Mouse (Mus musculus) kidney, postnatal 0 days (tissue): Measurements from ENCODE around the gene Samsn1. TPM values are rescaled to one million over a fixed set of nuclear protein-coding genes. Genes with fewer than 3 reads are reported as not detected.

Experiments used
- ATAC-seq: fragments of 200-750 bp; cut with Nextera tagmentation; replicated peaks from 2 replicates; pipeline ENCODE4 v1.8.0; 2017; ENCODE audit warnings: low read depth, moderate number of reproducible peaks, moderate TSS enrichment, moderate library complexity; ENCODE audit not compliant: low FRiP score
- DNase-seq: peaks from one replicate; pipeline ENCODE4 v3.0.0-alpha.2; 2016; ENCODE audit warnings: low spot score
- H3K27ac ChIP-seq: fragments of 300-500 bp; sonication (generic); 2 replicates; pipeline ENCODE4 v1.5.1; 2014; ENCODE audit warnings: mild to moderate bottlenecking
- H3K27me3 ChIP-seq: fragments of 300-500 bp; sonication (generic); 2 replicates; pipeline ENCODE4 v1.6.1; 2014; ENCODE audit warnings: low read length, mixed read lengths; ENCODE audit not compliant: insufficient read depth
- H3K36me3 ChIP-seq: fragments of 300-500 bp; sonication (generic); 2 replicates; pipeline ENCODE4 v1.6.1; 2014; ENCODE audit warnings: low read length, mixed read lengths; ENCODE audit not compliant: insufficient read depth
- H3K4me1 ChIP-seq: fragments of 300-500 bp; sonication (generic); replicated peaks from 2 replicates; pipeline ENCODE4 v1.6.1; 2014; ENCODE audit warnings: antibody characterized with exemption, low read length, mixed read lengths; ENCODE audit not compliant: insufficient read depth
- H3K4me2 ChIP-seq: fragments of 300-500 bp; sonication (generic); 2 replicates; pipeline ENCODE4 v1.6.1; 2014; ENCODE audit warnings: mild to moderate bottlenecking, low read length, moderate library complexity, mixed read lengths
- H3K4me3 ChIP-seq: fragments of 300-500 bp; sonication (generic); replicated peaks from 2 replicates; pipeline ENCODE4 v1.5.1; 2014; ENCODE audit warnings: low read depth, low read length
- H3K9ac ChIP-seq: fragments of 300-500 bp; sonication (generic); 2 replicates; pipeline ENCODE4 v1.6.1; 2014; ENCODE audit warnings: low read depth, low read length
- H3K9me3 ChIP-seq: fragments of 300-500 bp; sonication (generic); replicated peaks from 2 replicates; pipeline ENCODE4 v1.6.1; 2016; ENCODE audit warnings: low read length, inconsistent platforms, mixed read lengths
- CTCF ChIP-seq: IDR thresholded peaks from 2 replicates; pipeline ENCODE4 v1.5.1; 2016; ENCODE audit warnings: antibody characterized with exemption, low read depth, mild to moderate bottlenecking, moderate library complexity
- WGBS: fragments of 180-500 bp; shearing (Covaris S2); extraction: QIAGEN DNeasy Blood & Tissue Kit; methylation state at CpG from one replicate; pipeline ENCODE4 v1.1.7; 2014; 5-methylcytosine and 5-hydroxymethylcytosine counted together
- polyA plus RNA-seq: library from polyadenylated mRNA; unstranded; fragments of >200 nt; fragmentation: Nextera tagmentation; extraction: Ambion mirVana; gene quantifications from 2 replicates; pipeline ENCODE4 v1.2.1, GENCODE M21; 2015

Samsn1 gene
- polyA plus RNA-seq, 1 experiment from 2014 or later, result 1.6 TPM

- ATAC-seq, result no peak
- WGBS, result 83% methylated on average over 5 of the region's 5 CpGs
- H3K9ac ChIP-seq, result no peak overlapping the region
- H3K36me3 ChIP-seq, result no peaks in the 10 kb centered on the region
- TF ChIP-seq CTCF, result no peak
- no peak overlapping the region for H3K4me2 ChIP-seq
- no peaks in the 10 kb centered on the region for H3K4me1 ChIP-seq
- H3K27ac ChIP-seq, result no peak overlapping the region
- H3K4me3 ChIP-seq, result no peak overlapping the region
- H3K9me3 ChIP-seq, result no peaks in the 10 kb centered on the region
- DNase-seq, result no peak
- H3K27me3 ChIP-seq, result no peaks in the 10 kb centered on the region
Observed at GRCm38 (mm10) chr16:75894263-75894901, 127.7 kb downstream of the Samsn1 start.

- ATAC-seq (no peak), DNase-seq (no peak)
- no peaks in the 10 kb centered on the region for H3K4me1 ChIP-seq
- no peaks in the 10 kb centered on the region for H3K27me3 ChIP-seq
- H3K36me3 ChIP-seq, result no peaks in the 10 kb centered on the region
- H3K9ac ChIP-seq, result no peak overlapping the region
- no peak overlapping the region for H3K4me2 ChIP-seq
- H3K9me3 ChIP-seq, result no peaks in the 10 kb centered on the region
- 93% methylated on average over 1 of the region's 1 CpGs for WGBS
- TF ChIP-seq CTCF, result no peak
- H3K27ac ChIP-seq, result no peak overlapping the region
- H3K4me3 ChIP-seq, result no peak overlapping the region
Observed at GRCm38 (mm10) chr16:75893470-75893869, 128.6 kb downstream of the Samsn1 start.

DNA sequence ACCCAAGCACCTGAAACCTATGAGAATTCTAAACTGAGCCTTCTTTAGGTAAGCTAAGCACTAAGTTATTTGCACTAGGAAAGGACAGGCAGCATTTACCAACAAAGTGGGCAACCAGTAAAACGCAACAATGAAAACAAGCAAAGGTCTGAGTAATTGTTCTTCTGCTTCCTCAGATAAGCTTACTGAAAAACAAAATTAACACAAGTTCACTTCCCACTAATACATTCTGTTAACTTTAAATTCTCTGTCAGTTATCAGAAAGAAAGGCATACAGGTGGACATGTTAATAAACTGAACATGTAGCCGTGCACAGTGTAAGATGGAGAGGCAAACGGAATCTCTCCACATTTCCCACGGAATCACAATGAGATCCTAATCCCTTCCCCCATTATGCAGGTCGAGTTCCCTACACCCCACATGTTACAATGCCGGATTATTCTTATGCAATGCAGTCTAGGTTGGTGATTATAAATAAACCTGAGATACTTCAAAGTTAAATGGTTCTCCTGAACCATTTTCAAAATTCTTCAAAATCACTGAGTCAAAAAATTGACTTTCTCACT lies 132.9 kb downstream of the Samsn1 start:
- Histone ChIP-seq H3K9ac (no peak overlapping the region), H3K27ac (no peak overlapping the region), H3K9me3 (no peaks in the 10 kb centered on the region), H3K4me1 (no peaks in the 10 kb centered on the region), H3K4me3 (no peak overlapping the region), H3K4me2 (no peak overlapping the region), H3K27me3 (no peaks in the 10 kb centered on the region), H3K36me3 (no peaks in the 10 kb centered on the region)
- no peak for DNase-seq
- 56% methylated on average over 6 of the region's 6 CpGs for WGBS
- TF ChIP-seq CTCF, result no peak
- no peak for ATAC-seq

DNA sequence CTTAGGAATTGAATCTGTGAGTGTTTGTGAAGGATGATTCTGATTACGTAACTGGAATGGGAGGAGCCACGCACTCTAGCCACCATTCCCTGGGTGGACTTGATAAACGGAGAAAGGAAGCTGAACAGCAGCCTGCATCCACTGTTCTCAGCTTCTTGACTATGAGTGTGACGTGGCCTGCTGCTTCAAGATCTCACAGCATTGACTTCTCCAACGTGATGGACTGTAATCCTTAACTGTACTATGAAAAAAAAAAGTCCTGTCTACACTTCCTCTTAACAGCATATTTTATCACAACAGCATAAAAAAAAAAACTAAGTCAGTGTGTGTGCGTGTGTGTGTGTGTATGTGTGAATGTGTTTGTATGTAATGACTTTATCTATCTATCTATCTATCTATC lies 134.9 kb downstream of the Samsn1 start:
- Histone ChIP-seq H3K36me3 (no peaks in the 10 kb centered on the region), H3K27ac (no peak overlapping the region), H3K4me2 (no peak overlapping the region), H3K4me1 (no peaks in the 10 kb centered on the region), H3K9me3 (no peaks in the 10 kb centered on the region), H3K27me3 (no peaks in the 10 kb centered on the region), H3K4me3 (no peak overlapping the region), H3K9ac (no peak overlapping the region)
- ATAC-seq (no peak), DNase-seq (no peak)
- no peak for TF ChIP-seq CTCF
- WGBS, result 85% methylated on average over 6 of the region's 6 CpGs

DNA sequence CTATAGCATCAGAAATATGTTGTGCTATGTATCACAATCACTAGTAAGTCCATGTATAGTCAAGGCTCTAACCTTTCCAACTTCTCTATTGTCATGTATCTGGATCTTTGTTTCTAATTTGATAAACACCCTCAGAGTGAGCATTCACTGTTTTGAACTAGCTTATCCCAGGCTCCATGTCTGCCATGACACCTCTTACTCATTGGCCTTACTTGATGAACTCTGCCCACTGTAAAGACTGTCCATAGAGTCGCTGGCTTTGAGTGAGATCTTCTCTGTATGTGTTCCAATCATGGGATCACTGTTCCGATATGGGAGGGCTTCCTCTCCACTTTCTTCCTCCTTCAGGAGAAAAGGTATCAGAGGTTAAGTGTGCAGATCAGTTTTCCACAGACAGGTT lies 143.2 kb downstream of the Samsn1 start:
- no peak for TF ChIP-seq CTCF
- no peak for DNase-seq
- 26% methylated on average over 2 of the region's 2 CpGs for WGBS

DNA sequence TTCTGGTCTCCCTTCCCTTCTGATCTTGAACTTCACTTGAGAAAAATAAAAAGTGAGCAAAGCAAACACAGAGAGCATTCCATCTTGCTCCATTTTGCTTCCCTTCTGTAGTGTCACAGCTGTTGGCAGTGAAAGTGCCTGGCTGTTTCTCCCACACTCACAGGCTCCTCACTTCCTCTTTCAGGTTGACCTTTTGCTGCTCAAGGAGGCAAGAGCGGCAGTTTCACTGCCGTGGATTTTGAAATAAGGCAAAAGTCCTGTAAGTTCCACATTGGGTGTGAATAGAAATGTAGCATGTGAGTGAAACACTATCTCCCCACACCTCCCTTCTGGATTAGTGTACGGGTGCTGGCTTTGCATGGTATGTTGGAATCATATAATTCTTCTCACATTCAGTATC lies 144.9 kb downstream of the Samsn1 start:
- no peak overlapping the region for H3K4me2 ChIP-seq
- H3K9ac ChIP-seq, result no peak overlapping the region
- H3K36me3 ChIP-seq, result no peaks in the 10 kb centered on the region
- no peak overlapping the region for H3K4me3 ChIP-seq
- ATAC-seq (no peak), DNase-seq (peak; percentile 62)
- no peak for TF ChIP-seq CTCF
- H3K27ac ChIP-seq, result no peak overlapping the region
- H3K27me3 ChIP-seq, result no peaks in the 10 kb centered on the region
- no peaks in the 10 kb centered on the region for H3K9me3 ChIP-seq
- no peaks in the 10 kb centered on the region for H3K4me1 ChIP-seq
- WGBS, result 11% methylated on average over 3 of the region's 3 CpGs

More for the DNA sequence above, 143.2 kb downstream of the Samsn1 start:
- Histone ChIP-seq H3K4me2 (no peak overlapping the region), H3K27ac (no peak overlapping the region), H3K27me3 (no peaks in the 10 kb centered on the region), H3K36me3 (no peaks in the 10 kb centered on the region), H3K9ac (no peak overlapping the region), H3K4me3 (no peak overlapping the region), H3K9me3 (no peaks in the 10 kb centered on the region), H3K4me1 (no peaks in the 10 kb centered on the region)
- no peak for ATAC-seq
